Mouse (Mus musculus) forebrain, embryonic 13.5 days (tissue): Measurements from ENCODE around the gene Nupr1l. TPM values are rescaled to one million over a fixed set of nuclear protein-coding genes. Genes with fewer than 3 reads are reported as not detected.
"Not testable (repeated sequence)": the region's sequence is repeated elsewhere in the genome, so short reads cannot be mapped to it uniquely, and the experiment has no call there.

Experiments used
- ATAC-seq: fragments of 200-750 bp; cut with Nextera tagmentation; 2 replicates; pipeline ENCODE4 v1.8.0; 2017
- H3K27ac ChIP-seq: fragments of 300-500 bp; sonication (generic); 2 replicates; pipeline ENCODE4 v1.5.1; 2015; ENCODE audit warnings: inconsistent platforms, mild to moderate bottlenecking, moderate library complexity
- H3K27me3 ChIP-seq: fragments of 300-500 bp; sonication (generic); 2 replicates; pipeline ENCODE4 v1.6.1; 2015; ENCODE audit warnings: mild to moderate bottlenecking, inconsistent platforms
- H3K36me3 ChIP-seq: fragments of 300-500 bp; sonication (generic); 2 replicates; pipeline ENCODE4 v1.6.1; 2015; ENCODE audit warnings: mild to moderate bottlenecking, inconsistent platforms; ENCODE audit not compliant: poor library complexity, severe bottlenecking
- H3K4me1 ChIP-seq: fragments of 300-500 bp; sonication (generic); 2 replicates; pipeline ENCODE4 v1.6.1; 2015; ENCODE audit warnings: inconsistent platforms
- H3K4me2 ChIP-seq: fragments of 300-500 bp; sonication (generic); 2 replicates; pipeline ENCODE4 v1.6.1; 2015; ENCODE audit warnings: inconsistent platforms, mild to moderate bottlenecking, moderate library complexity
- H3K4me3 ChIP-seq: fragments of 300-500 bp; sonication (generic); 2 replicates; pipeline ENCODE4 v1.5.1; 2015; ENCODE audit warnings: mild to moderate bottlenecking, inconsistent platforms
- H3K9ac ChIP-seq: fragments of 300-500 bp; sonication (generic); 2 replicates; pipeline ENCODE4 v1.6.1; 2015; ENCODE audit warnings: mild to moderate bottlenecking, inconsistent platforms
- H3K9me3 ChIP-seq: fragments of 300-500 bp; sonication (generic); replicated peaks from 2 replicates; pipeline ENCODE4 v1.6.1; 2016; ENCODE audit warnings: inconsistent platforms
- WGBS: fragments of 180-500 bp; shearing (Covaris S2); methylation state at CpG from one replicate; pipeline ENCODE4 v1.1.7; 2015; 5-methylcytosine and 5-hydroxymethylcytosine counted together
- polyA plus RNA-seq: library from polyadenylated mRNA; unstranded; fragments of >200 nt; fragmentation: Nextera tagmentation; extraction: Ambion mirVana; gene quantifications from 2 replicates; pipeline ENCODE4 v1.2.1, GENCODE M21; 2015

Gene Nupr1l
- polyA plus RNA-seq, 1 experiment from 2014 or later: 7.2 TPM

DNA sequence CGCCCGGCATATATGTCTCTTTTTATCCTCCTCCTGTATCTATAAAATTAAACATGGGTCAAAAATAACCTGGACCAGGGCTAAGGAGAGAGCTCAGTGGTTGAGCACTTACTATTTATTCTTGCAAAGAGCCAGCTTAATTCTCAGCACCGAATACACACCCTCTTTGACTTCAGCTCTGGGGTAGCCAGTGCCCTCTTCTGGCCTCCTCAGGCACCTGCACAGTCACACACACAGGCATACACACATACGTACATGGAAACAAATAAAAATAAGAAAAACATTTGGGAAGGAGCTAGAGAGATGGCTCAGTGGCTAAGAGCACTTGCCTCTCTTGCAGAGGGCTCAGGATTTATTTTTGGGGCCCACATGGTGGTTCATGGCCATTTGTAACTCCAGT, 13.6 kb downstream of the Nupr1l start:
- Histone ChIP-seq H3K27ac (no peak overlapping the region), H3K4me3 (no peak overlapping the region), H3K4me2 (no peak overlapping the region), H3K4me1 (no peaks in the 10 kb centered on the region), H3K36me3 (no peaks in the 10 kb centered on the region), H3K9ac (no peak overlapping the region), H3K9me3 (no peaks in the 10 kb centered on the region), H3K27me3 (no peaks in the 10 kb centered on the region)
- 94% methylated on average over 4 of the region's 4 CpGs for WGBS
- no peak for ATAC-seq

DNA sequence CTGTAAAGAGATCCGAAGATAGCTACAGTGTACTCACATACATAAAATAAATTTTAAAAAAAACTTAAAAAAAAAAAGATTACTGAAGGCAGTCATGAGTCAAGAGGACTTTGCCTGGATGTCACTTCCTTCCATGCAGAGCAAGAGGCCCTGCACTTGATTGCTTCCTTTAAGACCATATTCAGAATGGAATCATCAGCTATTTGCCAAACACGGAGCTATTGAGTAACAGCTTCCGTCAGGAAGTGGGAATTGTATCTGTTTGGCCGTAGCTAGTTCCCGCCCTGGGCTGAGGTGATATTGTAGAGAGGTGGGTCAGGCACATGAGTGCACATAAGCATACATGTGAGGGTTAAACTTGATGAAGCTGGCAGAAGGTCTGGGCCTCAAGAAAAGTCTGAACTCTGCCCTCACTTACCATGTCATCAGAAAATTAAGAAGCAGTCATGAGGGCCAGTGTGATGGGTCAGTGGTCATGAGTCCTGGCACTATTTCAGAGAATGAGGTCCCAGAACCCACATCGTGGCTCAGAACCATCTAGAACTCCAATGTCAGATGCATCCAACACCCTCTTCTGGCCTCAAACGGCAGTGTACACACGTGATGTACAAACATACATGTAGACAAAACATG, 16.6 kb downstream of the Nupr1l start:
- WGBS: 92% methylated on average over 8 of the region's 8 CpGs

DNA sequence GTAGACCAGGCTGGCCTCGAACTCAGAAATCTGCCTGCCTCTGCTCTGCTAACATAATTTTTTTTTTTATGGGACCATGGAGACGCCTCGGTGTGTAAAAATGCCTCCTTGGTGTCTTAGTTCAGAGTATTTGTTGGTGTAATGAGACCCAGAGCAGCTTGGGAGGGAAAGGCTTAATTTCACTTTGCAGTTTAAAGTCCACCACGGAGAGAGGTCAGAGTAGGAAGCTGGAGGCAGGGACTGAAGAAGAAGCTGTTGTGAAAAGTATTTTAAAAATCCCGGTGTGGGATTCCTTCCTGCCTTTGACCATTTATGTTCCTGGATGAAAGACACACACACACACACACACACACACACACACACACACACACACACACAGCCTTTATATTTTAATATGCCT, 17.6 kb downstream of the Nupr1l start:
- no peaks in the 10 kb centered on the region for H3K9me3 ChIP-seq
- 80% methylated on average over 5 of the region's 5 CpGs for WGBS

More for the DNA sequence above, 16.6 kb downstream of the Nupr1l start:
- no peaks in the 10 kb centered on the region for H3K4me1 ChIP-seq
- ATAC-seq: no peak
- no peaks in the 10 kb centered on the region for H3K9me3 ChIP-seq
- no peak overlapping the region for H3K4me2 ChIP-seq
- no peaks in the 10 kb centered on the region for H3K36me3 ChIP-seq
- H3K27ac ChIP-seq: no peak overlapping the region
- H3K4me3 ChIP-seq: no peak overlapping the region
- no peaks in the 10 kb centered on the region for H3K27me3 ChIP-seq
- no peak overlapping the region for H3K9ac ChIP-seq

DNA sequence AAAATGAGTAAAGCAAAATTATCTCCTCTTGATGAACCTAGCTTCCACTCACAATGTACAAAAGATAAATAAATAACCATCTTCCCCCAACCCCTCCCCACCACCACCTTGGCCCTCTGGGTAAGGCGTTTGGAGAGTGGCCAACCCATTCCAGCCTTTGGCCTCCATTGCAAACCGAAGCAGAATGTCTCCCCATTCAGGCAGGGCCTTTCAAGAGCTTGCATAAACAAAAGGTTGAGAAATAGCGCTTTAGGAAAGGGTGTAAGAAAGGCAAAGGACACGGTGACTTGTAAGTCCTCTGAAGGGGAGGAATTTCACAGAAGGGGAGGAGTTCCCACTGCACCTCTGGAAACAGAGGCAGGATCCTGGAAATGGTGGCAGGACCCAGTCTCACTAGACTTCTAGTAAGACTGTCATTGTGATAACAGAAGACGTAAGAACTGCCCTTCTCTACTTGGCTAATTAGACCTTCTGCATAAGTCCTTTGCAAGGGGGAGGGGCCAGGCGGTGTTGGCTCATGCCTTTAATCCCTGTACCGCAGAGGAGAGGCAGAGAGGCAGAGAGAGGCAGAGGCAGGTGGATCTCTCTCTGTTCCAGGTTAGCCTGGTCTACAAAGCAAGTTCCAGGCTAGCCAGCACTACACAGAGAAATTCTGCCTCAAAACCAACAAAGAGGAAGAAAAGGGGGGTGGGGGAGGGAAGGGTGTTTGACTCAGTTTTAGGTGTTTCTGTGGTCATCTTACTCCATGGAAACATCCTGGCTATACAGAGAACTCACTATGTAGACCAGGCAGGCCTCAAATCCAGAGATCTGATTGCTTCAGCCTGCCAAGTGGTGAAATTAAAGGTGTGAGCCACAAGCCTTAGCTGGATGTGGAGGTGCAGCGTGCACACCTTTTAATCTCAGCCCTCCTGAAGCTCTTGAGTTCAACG, 21.9 kb downstream of the Nupr1l start:
- Histone ChIP-seq H3K4me1 (no peaks in the 10 kb centered on the region), H3K9me3 (no peaks in the 10 kb centered on the region), H3K4me2 (no peak overlapping the region), H3K27me3 (no peaks in the 10 kb centered on the region), H3K4me3 (no peak overlapping the region), H3K27ac (no peak overlapping the region), H3K36me3 (no peaks in the 10 kb centered on the region), H3K9ac (no peak overlapping the region)
- 34% methylated on average over 9 of the region's 9 CpGs for WGBS
- ATAC-seq: no peak

More for the DNA sequence above, 17.6 kb downstream of the Nupr1l start:
- Histone ChIP-seq H3K27ac (no peak overlapping the region), H3K4me1 (no peaks in the 10 kb centered on the region), H3K36me3 (no peaks in the 10 kb centered on the region), H3K4me2 (no peak overlapping the region), H3K27me3 (no peaks in the 10 kb centered on the region), H3K4me3 (no peak overlapping the region), H3K9ac (no peak overlapping the region)
- ATAC-seq: no peak

GRCm38 (mm10) chr5:129936941-129937340, 28.6 kb downstream of the Nupr1l start:
- H3K4me2 ChIP-seq: no peak overlapping the region
- H3K9ac ChIP-seq: no peak overlapping the region
- H3K27me3 ChIP-seq: no peaks in the 10 kb centered on the region
- H3K36me3 ChIP-seq: no peaks in the 10 kb centered on the region
- ATAC-seq: no peak
- no peaks in the 10 kb centered on the region for H3K9me3 ChIP-seq
- no peak overlapping the region for H3K27ac ChIP-seq
- no peaks in the 10 kb centered on the region for H3K4me1 ChIP-seq
- 9% methylated on average over 4 of the region's 4 CpGs for WGBS
- H3K4me3 ChIP-seq: no peak overlapping the region

- Histone ChIP-seq H3K27ac (no peak overlapping the region), H3K36me3 (peaks cover 4% of the 10 kb centered on the region; the same call in 1 of the 2 replicates), H3K9ac (no peak overlapping the region), H3K27me3 (no peaks in the 10 kb centered on the region), H3K4me3 (no peak overlapping the region), H3K9me3 (no peaks in the 10 kb centered on the region), H3K4me2 (no peak overlapping the region), H3K4me1 (peaks cover 12% of the 10 kb centered on the region)
- no peak for ATAC-seq
- WGBS: 82% methylated on average over 2 of the region's 2 CpGs
Observed at GRCm38 (mm10) chr5:129940281-129940680, 31.9 kb downstream of the Nupr1l start.

DNA sequence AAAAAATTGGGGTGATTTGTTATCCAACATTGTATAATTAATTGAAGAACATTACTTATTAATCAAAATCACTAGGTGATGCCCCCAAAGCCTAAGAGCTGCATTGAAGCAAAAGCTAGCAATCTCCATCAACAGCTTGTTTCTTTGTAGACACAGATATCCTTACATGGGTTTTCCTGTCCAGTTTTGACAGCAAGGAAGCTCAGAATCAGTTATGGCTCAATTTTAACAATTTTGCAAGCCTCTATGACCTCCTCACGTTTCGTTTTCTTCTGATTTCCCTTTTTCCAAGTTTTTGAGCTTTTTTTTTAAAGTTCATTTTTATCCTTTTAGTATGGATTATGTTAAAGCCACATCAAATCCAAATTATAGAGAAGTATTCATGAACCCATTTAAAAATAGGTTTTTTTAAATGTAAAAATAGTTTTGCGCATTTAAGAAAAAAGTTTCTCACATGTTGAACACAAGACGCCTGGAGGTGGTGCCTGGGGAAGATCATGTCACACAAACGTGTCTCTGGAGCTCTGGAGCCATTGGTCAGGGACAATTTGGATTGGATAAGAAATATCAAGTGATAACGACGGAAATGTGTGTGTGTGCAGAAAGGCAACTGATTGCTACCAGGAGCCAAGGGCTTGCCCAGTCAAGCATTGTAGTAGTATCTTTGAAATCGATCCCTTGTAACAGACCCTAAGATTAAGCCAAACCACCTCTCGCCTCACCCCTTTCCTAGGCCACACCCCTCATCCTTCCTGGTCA, 32.6 kb downstream of the Nupr1l start:
- Histone ChIP-seq H3K9ac (peak overlapping the region; percentile 45; the same call in 1 of the 2 replicates), H3K36me3 (peaks cover 8% of the 10 kb centered on the region; the same call in 1 of the 2 replicates), H3K4me2 (peak overlapping the region; percentile 56), H3K27ac (peak overlapping the region; percentile 54), H3K9me3 (no peaks in the 10 kb centered on the region), H3K4me3 (peak overlapping the region; percentile 95), H3K27me3 (no peaks in the 10 kb centered on the region), H3K4me1 (peaks cover 12% of the 10 kb centered on the region)
- no peak for ATAC-seq
- WGBS: 10% methylated on average over 9 of the region's 9 CpGs

DNA sequence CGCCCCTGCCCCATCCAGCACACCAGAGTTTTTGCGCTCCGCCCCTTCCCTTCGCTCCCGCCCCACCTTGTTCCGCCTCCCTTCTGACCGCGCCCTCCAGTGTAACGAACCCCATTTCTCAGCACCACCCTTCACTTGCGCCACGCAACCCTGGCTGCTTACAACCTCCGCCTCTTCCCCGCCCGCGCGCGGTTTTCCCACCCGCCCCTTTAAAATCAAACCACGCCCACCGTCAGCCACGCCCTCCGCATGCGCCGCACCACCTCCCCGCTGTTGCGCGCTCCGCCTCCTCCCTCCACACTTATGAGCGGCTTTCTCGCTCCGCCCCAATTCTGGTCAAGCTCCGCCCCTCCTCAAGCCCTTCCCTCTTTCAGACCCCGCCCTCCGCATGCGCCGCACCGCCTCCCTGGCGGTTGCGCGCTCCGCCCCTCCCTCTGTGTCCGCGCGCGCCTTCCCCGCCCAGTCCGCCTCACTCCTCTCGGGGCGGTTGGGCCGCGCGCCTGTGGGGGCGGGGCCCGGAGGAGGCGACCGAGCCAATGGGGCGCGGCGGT, 33.2 kb downstream of the Nupr1l start, which contains the start of gene Vkorc1l1:
TSS of gene Vkorc1l1 (plus strand) at position 476 of the 551 bp plus-strand sequence.
- H3K4me1 ChIP-seq: peaks cover 12% of the 10 kb centered on the region
- peaks cover 8% of the 10 kb centered on the region; the same call in 1 of the 2 replicates for H3K36me3 ChIP-seq
- peak within 1 kb of the TSS; percentile 95 for H3K4me3 ChIP-seq
- no peaks in the 10 kb centered on the region for H3K9me3 ChIP-seq
- H3K27me3 ChIP-seq: no peaks in the 10 kb centered on the region
- peak within 1 kb of the TSS; percentile 93 for H3K9ac ChIP-seq
- H3K4me2 ChIP-seq: peak within 1 kb of the TSS; percentile 84
- peak within 1 kb of the TSS; percentile 65 for H3K27ac ChIP-seq
- under 1% methylated on average over 50 of the region's 59 CpGs for WGBS
- ATAC-seq: peak; percentile 96

DNA sequence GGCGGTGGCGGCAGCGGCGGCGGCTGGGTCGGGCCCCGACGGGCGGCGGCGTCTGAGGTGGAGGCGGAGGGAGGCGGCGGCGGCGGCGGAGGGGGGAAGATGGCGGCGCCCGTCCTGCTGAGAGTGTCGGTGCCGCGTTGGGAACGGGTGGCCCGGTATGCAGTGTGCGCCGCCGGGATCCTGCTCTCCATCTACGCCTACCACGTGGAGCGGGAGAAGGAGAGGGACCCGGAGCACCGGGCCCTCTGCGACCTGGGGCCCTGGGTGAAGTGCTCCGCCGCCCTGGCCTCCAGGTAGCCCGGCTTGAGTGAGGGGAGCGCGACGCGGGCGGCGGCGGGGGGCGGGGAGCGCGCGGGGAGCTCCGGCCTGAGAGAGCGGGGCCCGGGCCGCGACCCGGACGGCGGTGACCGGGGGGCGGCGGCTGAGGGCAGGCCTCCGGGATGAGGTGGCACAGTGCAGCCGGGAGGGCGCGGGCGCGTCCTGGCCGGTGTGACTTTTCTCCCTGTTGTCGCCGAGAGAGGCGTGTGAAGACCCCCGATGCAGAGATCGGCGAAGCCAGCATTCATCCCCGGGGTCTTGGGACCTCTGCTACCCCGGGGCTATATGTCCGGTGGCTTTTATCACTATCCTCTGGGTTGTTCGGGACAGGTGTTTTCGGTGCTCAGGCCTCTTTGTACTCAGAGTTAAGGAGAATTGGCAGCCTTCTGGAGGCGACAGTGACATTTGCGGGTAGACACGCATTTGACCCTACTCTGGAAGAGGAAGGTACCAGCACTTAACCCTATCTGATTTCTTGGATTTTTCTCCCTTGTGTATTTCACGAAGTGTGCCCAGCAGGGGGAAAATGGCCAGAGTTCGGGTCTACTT, 34.0 kb downstream of the Nupr1l start:
- peak overlapping the region; percentile 84 for H3K4me2 ChIP-seq
- H3K9ac ChIP-seq: peak overlapping the region; percentile 93
- under 1% methylated on average over 47 of the region's 82 CpGs for WGBS
- peak overlapping the region; percentile 95 for H3K4me3 ChIP-seq
- not testable (repeated sequence) for H3K9me3 ChIP-seq, H3K36me3 ChIP-seq, H3K27me3 ChIP-seq
- H3K4me1 ChIP-seq: peaks cover 12% of the 10 kb centered on the region
- H3K27ac ChIP-seq: peak overlapping the region; percentile 65
- ATAC-seq: peak; percentile 68

DNA sequence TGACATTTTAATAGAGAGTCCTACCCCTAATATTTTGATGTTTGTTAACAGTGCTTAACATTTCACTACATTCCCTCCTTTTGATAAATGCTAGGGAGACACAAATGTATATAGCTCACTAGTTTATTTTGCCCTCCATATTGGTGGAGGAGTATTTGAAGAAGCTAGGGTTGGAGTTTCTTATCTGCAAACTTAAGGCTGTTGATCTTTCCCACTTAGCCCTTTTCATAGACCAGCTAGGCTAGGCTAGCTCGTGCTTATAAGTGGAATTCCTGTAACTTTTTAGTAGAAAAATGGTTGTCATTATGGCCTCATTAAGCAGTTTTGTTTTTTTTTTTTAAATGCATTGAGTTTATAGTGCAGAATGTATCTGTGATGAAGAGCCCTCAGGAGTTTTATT, 35.1 kb downstream of the Nupr1l start:
- Histone ChIP-seq H3K36me3 (peaks cover 8% of the 10 kb centered on the region; the same call in 1 of the 2 replicates), H3K4me2 (no peak overlapping the region), H3K27ac (no peak overlapping the region), H3K4me3 (no peak overlapping the region), H3K27me3 (no peaks in the 10 kb centered on the region), H3K9ac (no peak overlapping the region), H3K4me1 (peaks cover 12% of the 10 kb centered on the region), H3K9me3 (no peaks in the 10 kb centered on the region)
- WGBS: 91% methylated on average over 1 of the region's 1 CpGs
- ATAC-seq: no peak

GRCm38 (mm10) chr5:129947528-129948033, 39.2 kb downstream of the Nupr1l start:
- no peaks in the 10 kb centered on the region for H3K27me3 ChIP-seq
- no peaks in the 10 kb centered on the region for H3K9me3 ChIP-seq
- peaks cover 11% of the 10 kb centered on the region for H3K4me1 ChIP-seq
- H3K4me2 ChIP-seq: no peak overlapping the region
- ATAC-seq: no peak
- H3K27ac ChIP-seq: no peak overlapping the region
- 100% methylated on average over 2 of the region's 2 CpGs for WGBS
- H3K9ac ChIP-seq: no peak overlapping the region
- peaks cover 8% of the 10 kb centered on the region; the same call in 1 of the 2 replicates for H3K36me3 ChIP-seq
- no peak overlapping the region for H3K4me3 ChIP-seq
